8 mouse cellular contexts compared by ENCODE assay signal in the genomic region with DNA sequence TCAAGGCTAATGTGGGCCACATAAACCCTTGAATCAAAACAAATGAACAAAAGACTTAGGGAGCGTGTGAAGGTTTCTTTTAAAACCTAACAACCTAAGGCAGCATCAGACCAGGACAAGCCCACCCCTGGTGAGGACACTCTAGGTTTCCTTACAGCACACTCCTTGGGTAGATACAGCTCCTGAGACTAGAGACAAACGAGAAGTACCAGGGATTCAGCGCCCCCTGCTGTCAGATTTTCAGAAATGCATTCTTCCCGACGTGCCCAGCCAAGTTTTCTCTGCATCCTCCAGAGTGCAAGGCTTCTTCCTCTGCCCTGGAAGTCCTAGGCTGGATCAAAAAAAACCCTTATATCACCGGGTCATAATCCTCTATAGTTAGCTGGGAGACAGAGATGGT. TPM values are rescaled to one million over a fixed set of nuclear protein-coding genes. Genes with fewer than 3 reads are reported as not detected.
DNase-seq lines count a peak whose midpoint lies in the region; ATAC-seq and TF ChIP-seq lines count a peak whose summit lies in the region.

No protein-coding gene starts in this region.

- H3K4me3 ChIP-seq in heart, postnatal 0 days (ENCODE audit: low read depth, low read length) = no peak overlapping the region
- H3K4me3 ChIP-seq in heart, embryonic 12.5 days = no peak overlapping the region
- H3K4me3 ChIP-seq in layer of hippocampus, adult 2 months = no peak overlapping the region
- no peak overlapping the region for H3K4me3 ChIP-seq in spleen, adult 2 months (ENCODE audit: extremely low read depth, insufficient read depth, insufficient read length)

- no peak overlapping the region for H3K27ac ChIP-seq in heart, postnatal 0 days (ENCODE audit: low read depth)
- no peak overlapping the region for H3K27ac ChIP-seq in heart, embryonic 12.5 days (ENCODE audit: poor library complexity, severe bottlenecking)
- H3K27ac ChIP-seq in layer of hippocampus, adult 2 months = no peak overlapping the region
- no peak overlapping the region for H3K27ac ChIP-seq in spleen, adult 2 months (ENCODE audit: insufficient read depth, low read length)

- no peak for ATAC-seq in heart, postnatal 0 days (ENCODE audit: insufficient read depth, low read depth)
- no peak for ATAC-seq in heart, embryonic 12.5 days (ENCODE audit: insufficient number of reproducible peaks, low FRiP score)
- ATAC-seq in frontal cortex, adult (ENCODE audit: low TSS enrichment) = peak; percentile 77

- peaks cover 89% of the 10 kb centered on the region for H3K27me3 ChIP-seq in heart, postnatal 0 days (ENCODE audit: control insufficient read depth, insufficient read depth, low read length)
- peaks cover 95% of the 10 kb centered on the region for H3K27me3 ChIP-seq in heart, embryonic 12.5 days (replicated peaks)
- H3K27me3 ChIP-seq in spleen, adult 2 months (ENCODE audit: control insufficient read depth, insufficient read depth, low read length) = peaks cover 3% of the 10 kb centered on the region; the same call in 1 of the 2 replicates

- DNase-seq in heart, postnatal 0 days (ENCODE audit: low spot score) = no peak
- DNase-seq in CD8-positive naive resting alpha-beta T cell, adult 2 months (ENCODE audit: low read depth in 2 of 2, low spot score in 2 of 2) = peak; percentile 26 to 58
- peak; percentile 70 for DNase-seq in brain, adult 2 months (ENCODE audit: low read depth, low spot score)
- DNase-seq in layer of hippocampus, adult 2 months (ENCODE audit: low spot score in 2 of 2) = peak; percentile 52 to 73
- peak; percentile 60 for DNase-seq in lung, postnatal 36 days
- DNase-seq in spleen, adult 2 months (ENCODE audit: low read depth in 1 of 2, low spot score in 2 of 2) = peak; percentile 12 to 24

- peak; percentile 57 for TF ChIP-seq CTCF in heart, postnatal 0 days (IDR thresholded peaks at IDR 0.05; ENCODE audit: low read depth)
- peak; percentile 92 for TF ChIP-seq CTCF in layer of hippocampus, adult 2 months (conservative IDR thresholded peaks at IDR 0.05)
- TF ChIP-seq CTCF in spleen, adult 2 months (IDR thresholded peaks at IDR 0.05; ENCODE audit: extremely low read depth, insufficient read depth, insufficient read length, insufficient replicate concordance) = peak; percentile 61; the same call in 1 of the 2 replicates

- H3K4me1 ChIP-seq in heart, postnatal 0 days (ENCODE audit: control insufficient read depth, insufficient read depth) = no peaks in the 10 kb centered on the region
- H3K4me1 ChIP-seq in heart, embryonic 12.5 days (replicated peaks) = no peaks in the 10 kb centered on the region; the same call in 1 of the 2 replicates
- no peaks in the 10 kb centered on the region for H3K4me1 ChIP-seq in spleen, adult 2 months (ENCODE audit: control insufficient read depth, insufficient read depth, insufficient read length)

- no peaks in the 10 kb centered on the region for H3K9me3 ChIP-seq in heart, postnatal 0 days (replicated peaks; ENCODE audit: control insufficient read depth, low read length)
- H3K9me3 ChIP-seq in heart, embryonic 12.5 days (replicated peaks) = no peaks in the 10 kb centered on the region

- no peaks in the 10 kb centered on the region for H3K36me3 ChIP-seq in heart, postnatal 0 days (replicated peaks; ENCODE audit: control insufficient read depth, insufficient read depth, low read length)
- no peaks in the 10 kb centered on the region for H3K36me3 ChIP-seq in heart, embryonic 12.5 days
- H3K36me3 ChIP-seq in spleen, adult 2 months (ENCODE audit: control insufficient read depth, insufficient read depth, low read length) = no peaks in the 10 kb centered on the region

- no peak overlapping the region for H3K9ac ChIP-seq in heart, postnatal 0 days (replicated peaks; ENCODE audit: low read depth, low read length)
- no peak overlapping the region for H3K9ac ChIP-seq in heart, embryonic 12.5 days

- no peak overlapping the region for H3K4me2 ChIP-seq in heart, postnatal 0 days (ENCODE audit: low read depth, low read length)
- H3K4me2 ChIP-seq in heart, embryonic 12.5 days = no peak overlapping the region

- WGBS in heart, postnatal 0 days = 14% methylated on average over 6 of the region's 6 CpGs
- WGBS in heart, embryonic 12.5 days = 12% methylated on average over 6 of the region's 6 CpGs
- 15% methylated on average over 6 of the region's 6 CpGs for WGBS in spleen, adult 2 months

- TF ChIP-seq POLR2A in spleen, adult 2 months (IDR thresholded peaks at IDR 0.05; ENCODE audit: low read depth, low read length) = no peak

- TF ChIP-seq EP300 in heart, postnatal 0 days (IDR thresholded peaks at IDR 0.05; ENCODE audit: low read depth) = no peak

RNA-seq across cellular contexts. Expression of gene Dmbx1, which starts 13.0 kb away (rescaled TPM):
- not detected in 2 replicates for total RNA-seq in heart, postnatal 0 days (2014; rRNA removed; ENCODE audit: low replicate concordance)
- polyA plus RNA-seq in heart, postnatal 0 days (2015; fragmentation: Nextera tagmentation; extraction: Ambion mirVana) = not detected in 2 replicates
- polyA plus RNA-seq in heart, embryonic 12.5 days (2016; fragmentation: Nextera tagmentation; extraction: Ambion mirVana) = 0.04 TPM in 1 of 2 replicates, not detected in the other
- total RNA-seq in layer of hippocampus, adult 2 months (2021) = not detected
- polyA plus RNA-seq in spleen, adult 2 months (2012; rRNA removed) = not detected in 2 replicates
